Mouse (Mus musculus) stomach, postnatal 0 days (tissue): Measurements from ENCODE around the gene Nedd9. TPM values are rescaled to one million over a fixed set of nuclear protein-coding genes. Genes with fewer than 3 reads are reported as not detected.

ENCODE experiments used
- ATAC-seq: fragments of 200-750 bp; cut with Nextera tagmentation; 2 replicates; pipeline ENCODE4 v1.8.0; 2017; ENCODE audit not compliant: low FRiP score, low TSS enrichment
- DNase-seq: peaks from one replicate; pipeline ENCODE4 v3.0.0-alpha.2; 2016; ENCODE audit warnings: low spot score
- H3K27ac ChIP-seq: fragments of 300-500 bp; sonication (generic); replicated peaks from 2 replicates; pipeline ENCODE4 v1.5.1; 2014; ENCODE audit warnings: mild to moderate bottlenecking, control low read depth
- H3K27me3 ChIP-seq: fragments of 300-500 bp; sonication (generic); 2 replicates; pipeline ENCODE4 v1.6.1; 2014; ENCODE audit warnings: low read length; ENCODE audit not compliant: control insufficient read depth, insufficient read depth
- H3K36me3 ChIP-seq: fragments of 300-500 bp; sonication (generic); 2 replicates; pipeline ENCODE4 v1.6.1; 2014; ENCODE audit warnings: low read length, mixed read lengths; ENCODE audit not compliant: control insufficient read depth, insufficient read depth
- H3K4me1 ChIP-seq: fragments of 300-500 bp; sonication (generic); replicated peaks from 2 replicates; pipeline ENCODE4 v1.6.1; 2014; ENCODE audit warnings: antibody characterized with exemption; ENCODE audit not compliant: control insufficient read depth, insufficient read depth
- H3K4me2 ChIP-seq: fragments of 300-500 bp; sonication (generic); replicated peaks from 2 replicates; pipeline ENCODE4 v1.6.1; 2014; ENCODE audit warnings: low read depth, mild to moderate bottlenecking, control low read depth, moderate library complexity
- H3K4me3 ChIP-seq: fragments of 300-500 bp; sonication (generic); 2 replicates; pipeline ENCODE4 v1.5.1; 2014; ENCODE audit warnings: low read depth, low read length, control low read depth
- H3K9ac ChIP-seq: fragments of 300-500 bp; sonication (generic); 2 replicates; pipeline ENCODE4 v1.6.1; 2014; ENCODE audit warnings: mild to moderate bottlenecking, low read length, control low read depth, mixed read lengths
- H3K9me3 ChIP-seq: fragments of 300-500 bp; sonication (generic); 2 replicates; pipeline ENCODE4 v1.6.1; 2016; ENCODE audit warnings: low read length; ENCODE audit not compliant: control insufficient read depth
- CTCF ChIP-seq: IDR thresholded peaks from 2 replicates; pipeline ENCODE4 v1.5.1; 2016; ENCODE audit warnings: antibody characterized with exemption, low read depth, mild to moderate bottlenecking, moderate library complexity
- EP300 ChIP-seq: optimal IDR thresholded peaks from 2 replicates; pipeline ENCODE3; 2016; ENCODE audit warnings: antibody characterized with exemption
- WGBS: fragments of 180-500 bp; shearing (Covaris S2); extraction: QIAGEN DNeasy Blood & Tissue Kit; methylation state at CpG from one replicate; pipeline ENCODE4 v1.1.7; 2014; 5-methylcytosine and 5-hydroxymethylcytosine counted together
- polyA plus RNA-seq: library from polyadenylated mRNA; unstranded; fragments of >200 nt; fragmentation: Nextera tagmentation; extraction: Ambion mirVana; gene quantifications from 2 replicates; pipeline ENCODE4 v1.2.1, GENCODE M21; 2015

Nedd9 gene
- polyA plus RNA-seq, 1 experiment from 2014 or later = 17.1 TPM

GRCm38 (mm10) chr13:41358009-41358408 is 129.2 kb downstream of the Nedd9 start:
- Histone ChIP-seq H3K4me2 (peak overlapping the region; percentile 58), H3K4me1 (peaks cover 8% of the 10 kb centered on the region; the same call in 1 of the 2 replicates), H3K27ac (peak overlapping the region; percentile 96), H3K27me3 (no peaks in the 10 kb centered on the region), H3K9ac (peak overlapping the region; percentile 78), H3K9me3 (no peaks in the 10 kb centered on the region), H3K4me3 (peak overlapping the region; percentile 71), H3K36me3 (no peaks in the 10 kb centered on the region)
- TF ChIP-seq EP300 = no peak
- no peak for TF ChIP-seq CTCF
- ATAC-seq = no peak
- DNase-seq = no peak
- 4% methylated on average over 10 of the region's 10 CpGs for WGBS

GRCm38 (mm10) chr13:41357586-41357985 is 129.6 kb downstream of the Nedd9 start:
- no peak for TF ChIP-seq CTCF
- TF ChIP-seq EP300 = no peak
- Histone ChIP-seq H3K9ac (peak overlapping the region; percentile 78), H3K4me3 (peak overlapping the region; percentile 71), H3K4me2 (peak overlapping the region; percentile 58), H3K9me3 (no peaks in the 10 kb centered on the region), H3K4me1 (peaks cover 11% of the 10 kb centered on the region; the same call in 1 of the 2 replicates), H3K27ac (no peak overlapping the region), H3K27me3 (no peaks in the 10 kb centered on the region), H3K36me3 (no peaks in the 10 kb centered on the region)
- DNase-seq (no peak), ATAC-seq (no peak)
- WGBS = 21% methylated on average over 3 of the region's 3 CpGs

- Histone ChIP-seq H3K9ac (peak overlapping the region; percentile 78; the same call in 1 of the 2 replicates), H3K4me1 (peaks cover 11% of the 10 kb centered on the region; the same call in 1 of the 2 replicates), H3K27ac (no peak overlapping the region), H3K27me3 (no peaks in the 10 kb centered on the region), H3K9me3 (no peaks in the 10 kb centered on the region), H3K4me3 (peak overlapping the region; percentile 71), H3K4me2 (peak overlapping the region; percentile 58), H3K36me3 (no peaks in the 10 kb centered on the region)
- ATAC-seq (no peak), DNase-seq (no peak)
- TF ChIP-seq CTCF = no peak
- TF ChIP-seq EP300 = no peak
- WGBS = 46% methylated on average over 4 of the region's 4 CpGs
Measured at GRCm38 (mm10) chr13:41357161-41357560, 130.0 kb downstream of the Nedd9 start.

GRCm38 (mm10) chr13:41355552-41355951 is 131.6 kb downstream of the Nedd9 start:
- Histone ChIP-seq H3K9me3 (no peaks in the 10 kb centered on the region), H3K36me3 (no peaks in the 10 kb centered on the region), H3K4me1 (peaks cover 11% of the 10 kb centered on the region; the same call in 1 of the 2 replicates), H3K4me3 (no peak overlapping the region), H3K9ac (no peak overlapping the region), H3K27me3 (no peaks in the 10 kb centered on the region), H3K27ac (no peak overlapping the region), H3K4me2 (no peak overlapping the region)
- peak; percentile 77 for DNase-seq
- WGBS = 21% methylated on average over 2 of the region's 2 CpGs
- TF ChIP-seq CTCF = no peak
- TF ChIP-seq EP300 = no peak
- peak; percentile 55; the same call in 1 of the 2 replicates for ATAC-seq

GRCm38 (mm10) chr13:41354591-41354990 is 132.6 kb downstream of the Nedd9 start:
- Histone ChIP-seq H3K4me1 (peaks cover 11% of the 10 kb centered on the region; the same call in 1 of the 2 replicates), H3K4me2 (peak overlapping the region; percentile 15; the same call in 1 of the 2 replicates), H3K27me3 (no peaks in the 10 kb centered on the region), H3K36me3 (no peaks in the 10 kb centered on the region), H3K4me3 (no peak overlapping the region), H3K27ac (no peak overlapping the region), H3K9me3 (no peaks in the 10 kb centered on the region), H3K9ac (no peak overlapping the region)
- WGBS = 53% methylated on average over 6 of the region's 6 CpGs
- ATAC-seq (no peak), DNase-seq (no peak)
- TF ChIP-seq CTCF (no peak), EP300 (no peak)

GRCm38 (mm10) chr13:41353676-41354075 is 133.5 kb downstream of the Nedd9 start:
- WGBS = 53% methylated on average over 3 of the region's 3 CpGs
- no peaks in the 10 kb centered on the region for H3K36me3 ChIP-seq
- H3K4me2 ChIP-seq = no peak overlapping the region
- H3K9ac ChIP-seq = no peak overlapping the region
- no peak for ATAC-seq
- H3K27ac ChIP-seq = no peak overlapping the region
- no peak for TF ChIP-seq EP300
- TF ChIP-seq CTCF = no peak
- H3K9me3 ChIP-seq = no peaks in the 10 kb centered on the region
- no peak overlapping the region for H3K4me3 ChIP-seq
- no peaks in the 10 kb centered on the region for H3K27me3 ChIP-seq
- H3K4me1 ChIP-seq = peaks cover 13% of the 10 kb centered on the region; the same call in 1 of the 2 replicates
- DNase-seq = no peak
